Mouse (Mus musculus): Measurements from ENCODE around the gene Rbpj. TPM values are rescaled to one million over a fixed set of nuclear protein-coding genes. Genes with fewer than 3 reads are reported as not detected.

Rbpj gene
- polyA plus RNA-seq, 2 experiments from 2014 or later, result 40.3 to 40.5 TPM

GRCm38 (mm10) chr5:53469098-53469776 lies 3.3 kb downstream of the Rbpj start:
- no peak for ATAC-seq

GRCm38 (mm10) chr5:53469777-53470131 lies 3.8 kb downstream of the Rbpj start:
- ATAC-seq, result no peak

- ATAC-seq, result no peak
Observed at GRCm38 (mm10) chr5:53470141-53471079, 4.5 kb downstream of the Rbpj start.

GRCm38 (mm10) chr5:53472485-53472884 lies 6.5 kb downstream of the Rbpj start:
- ATAC-seq, result no peak

GRCm38 (mm10) chr5:53479161-53479560 lies 13.2 kb downstream of the Rbpj start:
- no peak for ATAC-seq

GRCm38 (mm10) chr5:53479891-53480290 lies 13.9 kb downstream of the Rbpj start:
- ATAC-seq, result no peak

- ATAC-seq, result no peak
Observed at GRCm38 (mm10) chr5:53481021-53481420, 15.1 kb downstream of the Rbpj start.

GRCm38 (mm10) chr5:53485069-53485628 lies 19.2 kb downstream of the Rbpj start:
- ATAC-seq, result no peak

- no peak for ATAC-seq
Observed at GRCm38 (mm10) chr5:53485934-53486475, 20.1 kb downstream of the Rbpj start.

GRCm38 (mm10) chr5:53486966-53487592 lies 21.1 kb downstream of the Rbpj start:
- ATAC-seq, result no peak

GRCm38 (mm10) chr5:53490697-53491099 lies 24.7 kb downstream of the Rbpj start:
- peak; percentile 93 for ATAC-seq

- ATAC-seq, result no peak
Observed at GRCm38 (mm10) chr5:53493756-53494155, 27.8 kb downstream of the Rbpj start.

GRCm38 (mm10) chr5:53494536-53495159 lies 28.7 kb downstream of the Rbpj start:
- ATAC-seq, result no peak

- no peak for ATAC-seq
Observed at GRCm38 (mm10) chr5:53496846-53497549, 31.0 kb downstream of the Rbpj start.

- ATAC-seq, result no peak
Observed at GRCm38 (mm10) chr5:53499571-53499970, 33.6 kb downstream of the Rbpj start.

- ATAC-seq, result no peak
Observed at GRCm38 (mm10) chr5:53500509-53501145, 34.7 kb downstream of the Rbpj start.

- no peak for ATAC-seq
Observed at GRCm38 (mm10) chr5:53503261-53503660, 37.3 kb downstream of the Rbpj start.

- no peak for ATAC-seq
Observed at GRCm38 (mm10) chr5:53505751-53506150, 39.8 kb downstream of the Rbpj start.

GRCm38 (mm10) chr5:53507371-53507770 lies 41.4 kb downstream of the Rbpj start:
- ATAC-seq, result no peak

- no peak for ATAC-seq
Observed at GRCm38 (mm10) chr5:53509465-53509864, 43.5 kb downstream of the Rbpj start.

- no peak for ATAC-seq
Observed at GRCm38 (mm10) chr5:53509927-53510326, 44.0 kb downstream of the Rbpj start.
